12 mouse cellular contexts compared by ENCODE assay signal in genomic region chr10:115143641-115144040, GRCm38 (mm10). TPM values are rescaled to one million over a fixed set of nuclear protein-coding genes. Genes with fewer than 3 reads are reported as not detected.
DNase-seq lines count a peak whose midpoint lies in the region; ATAC-seq and TF ChIP-seq lines count a peak whose summit lies in the region.
"Had no signal": no experiment of that assay in that cellular context is flagged by ENCODE, and none has a peak within 500 bp of the region (broad histone marks: within the 10 kb centered on the region; RNA-seq: fewer than 3 reads in every experiment).

No protein-coding gene starts in this region.

- 47% methylated on average over 6 of the region's 6 CpGs for WGBS in kidney, postnatal 0 days
- 46% methylated on average over 6 of the region's 6 CpGs for WGBS in kidney, embryonic 16.5 days
- 47% methylated on average over 6 of the region's 6 CpGs for WGBS in embryonic facial prominence, embryonic 14.5 days
- 55% methylated on average over 6 of the region's 6 CpGs for WGBS in forebrain, embryonic 15.5 days

- no peaks in the 10 kb centered on the region for H3K9me3 ChIP-seq in kidney, postnatal 0 days (replicated peaks; ENCODE audit: low read length)
- no peaks in the 10 kb centered on the region for H3K9me3 ChIP-seq in kidney, embryonic 16.5 days (ENCODE audit: low read length)
- H3K9me3 ChIP-seq in ES-E14 (ENCODE audit: control insufficient read depth, insufficient read depth, low read depth, low read length), result no peaks in the 10 kb centered on the region
- no peaks in the 10 kb centered on the region for H3K9me3 ChIP-seq in embryonic facial prominence, embryonic 14.5 days (ENCODE audit: control insufficient read depth, low read length)
- H3K9me3 ChIP-seq in forebrain, embryonic 15.5 days, result no peaks in the 10 kb centered on the region
- H3K9me3 ChIP-seq: embryonic facial prominence, embryonic 12.5 days had no signal

- H3K9ac ChIP-seq in kidney, postnatal 0 days (ENCODE audit: low read depth, low read length), result no peak overlapping the region
- H3K9ac ChIP-seq in kidney, embryonic 16.5 days (replicated peaks; ENCODE audit: low read length), result no peak overlapping the region
- no peak overlapping the region for H3K9ac ChIP-seq in ES-E14 (ENCODE audit: insufficient read depth, low read depth, low read length, poor library complexity, severe bottlenecking)
- H3K9ac ChIP-seq in embryonic facial prominence, embryonic 14.5 days (ENCODE audit: low read depth, low read length), result no peak overlapping the region
- no peak overlapping the region for H3K9ac ChIP-seq in forebrain, embryonic 15.5 days (replicated peaks)
- H3K9ac ChIP-seq: embryonic facial prominence, embryonic 12.5 days had no signal

- no peaks in the 10 kb centered on the region for H3K4me1 ChIP-seq in kidney, postnatal 0 days (replicated peaks; ENCODE audit: insufficient read depth, low read length)
- no peaks in the 10 kb centered on the region for H3K4me1 ChIP-seq in kidney, embryonic 16.5 days (ENCODE audit: insufficient read depth, low read length)
- H3K4me1 ChIP-seq in ES-E14 (ENCODE audit: control insufficient read depth in 2 of 2, insufficient read depth in 2 of 2, low read length in 2 of 2, poor library complexity in 1 of 2), result no peaks in the 10 kb centered on the region
- no peaks in the 10 kb centered on the region for H3K4me1 ChIP-seq in embryonic facial prominence, embryonic 14.5 days (ENCODE audit: control insufficient read depth, insufficient read depth, low read length)
- no peaks in the 10 kb centered on the region for H3K4me1 ChIP-seq in forebrain, embryonic 15.5 days
- H3K4me1 ChIP-seq: embryonic facial prominence, embryonic 12.5 days had no signal

- H3K36me3 ChIP-seq in kidney, postnatal 0 days (ENCODE audit: insufficient read depth, low read length), result no peaks in the 10 kb centered on the region
- no peaks in the 10 kb centered on the region for H3K36me3 ChIP-seq in kidney, embryonic 16.5 days (ENCODE audit: insufficient read depth, low read length)
- H3K36me3 ChIP-seq in ES-E14 (ENCODE audit: control insufficient read depth, insufficient read depth, low read length, poor library complexity, severe bottlenecking), result no peaks in the 10 kb centered on the region
- no peaks in the 10 kb centered on the region for H3K36me3 ChIP-seq in embryonic facial prominence, embryonic 14.5 days (ENCODE audit: control insufficient read depth, insufficient read depth, low read length)
- no peaks in the 10 kb centered on the region for H3K36me3 ChIP-seq in forebrain, embryonic 15.5 days
- H3K36me3 ChIP-seq: embryonic facial prominence, embryonic 12.5 days had no signal

- no peak for ATAC-seq in kidney, postnatal 0 days (replicated peaks; ENCODE audit: low FRiP score, low read depth)
- no peak for ATAC-seq in kidney, embryonic 16.5 days (ENCODE audit: low FRiP score, low TSS enrichment)
- ATAC-seq in embryonic facial prominence, embryonic 14.5 days (ENCODE audit: low read depth), result no peak
- no peak for ATAC-seq in forebrain, embryonic 15.5 days (replicated peaks)

- no peaks in the 10 kb centered on the region for H3K27me3 ChIP-seq in kidney, postnatal 0 days (ENCODE audit: insufficient read depth, low read length)
- no peaks in the 10 kb centered on the region for H3K27me3 ChIP-seq in kidney, embryonic 16.5 days (ENCODE audit: insufficient read depth, low read length)
- no peaks in the 10 kb centered on the region for H3K27me3 ChIP-seq in embryonic facial prominence, embryonic 14.5 days (replicated peaks; ENCODE audit: control insufficient read depth, insufficient read depth, low read length)
- no peaks in the 10 kb centered on the region for H3K27me3 ChIP-seq in forebrain, embryonic 15.5 days
- H3K27me3 ChIP-seq: embryonic facial prominence, embryonic 12.5 days had no signal

- no peak for TF ChIP-seq CTCF in kidney, postnatal 0 days (IDR thresholded peaks at IDR 0.05; ENCODE audit: low read depth)
- no peak for TF ChIP-seq CTCF in layer of hippocampus, adult 2 months (conservative IDR thresholded peaks at IDR 0.05)

- in situ Hi-C loops in ES-E14 (cut with MboI; ENCODE audit: low sequenced_read_pairs in 2 of 2, unreplicated experiment in 2 of 2), result no loop called here

- H3K4me2 ChIP-seq in kidney, postnatal 0 days (ENCODE audit: low read length), result no peak overlapping the region
- no peak overlapping the region for H3K4me2 ChIP-seq in kidney, embryonic 16.5 days (replicated peaks; ENCODE audit: low read depth, low read length)
- H3K4me2 ChIP-seq in embryonic facial prominence, embryonic 14.5 days (ENCODE audit: low read depth, low read length), result no peak overlapping the region
- no peak overlapping the region for H3K4me2 ChIP-seq in forebrain, embryonic 15.5 days (replicated peaks)
- H3K4me2 ChIP-seq: embryonic facial prominence, embryonic 12.5 days had no signal

- DNase-seq in kidney, postnatal 0 days (ENCODE audit: low spot score), result peak; percentile 61
- peak; percentile 51 for DNase-seq in 3T3-L1 (ENCODE audit: low read depth, low spot score)
- DNase-seq in ES-E14 (ENCODE audit: low read depth, low spot score), result peak; percentile 48
- peak; percentile 76 for DNase-seq in embryonic facial prominence, embryonic 14.5 days (ENCODE audit: low spot score)
- no peak for DNase-seq in right cerebral cortex, postnatal 36 days (ENCODE audit: low spot score in 2 of 2)
- DNase-seq in layer of hippocampus, adult 2 months (ENCODE audit: low spot score in 2 of 2), result no peak

- H3K4me3 ChIP-seq in kidney, postnatal 0 days (replicated peaks; ENCODE audit: low read depth, low read length), result no peak overlapping the region
- H3K4me3 ChIP-seq in kidney, embryonic 16.5 days (ENCODE audit: low read length), result no peak overlapping the region
- no peak overlapping the region for H3K4me3 ChIP-seq in ES-E14 (ENCODE audit: insufficient read depth in 1 of 2, low read depth in 1 of 2, low read length in 2 of 2, poor library complexity in 1 of 2, severe bottlenecking in 1 of 2)
- no peak overlapping the region for H3K4me3 ChIP-seq in embryonic facial prominence, embryonic 14.5 days (ENCODE audit: low read depth, low read length)
- no peak overlapping the region for H3K4me3 ChIP-seq in forebrain, embryonic 15.5 days
- no peak overlapping the region for H3K4me3 ChIP-seq in layer of hippocampus, adult 2 months
- H3K4me3 ChIP-seq: embryonic facial prominence, embryonic 12.5 days had no signal

- H3K27ac ChIP-seq in kidney, postnatal 0 days, result no peak overlapping the region
- H3K27ac ChIP-seq in kidney, embryonic 16.5 days (ENCODE audit: low read length), result no peak overlapping the region
- no peak overlapping the region for H3K27ac ChIP-seq in ES-E14 (ENCODE audit: insufficient read depth, low read depth, low read length, poor library complexity, severe bottlenecking)
- no peak overlapping the region for H3K27ac ChIP-seq in embryonic facial prominence, embryonic 14.5 days (replicated peaks; ENCODE audit: low read depth, low read length)
- no peak overlapping the region for H3K27ac ChIP-seq in forebrain, embryonic 15.5 days (replicated peaks)
- H3K27ac ChIP-seq in layer of hippocampus, adult 2 months, result no peak overlapping the region
- H3K27ac ChIP-seq: embryonic facial prominence, embryonic 12.5 days had no signal

TF ChIP-seq in ES-E14, 5 proteins besides CTCF, POLR2A, EP300 and RAD21:
- no peak for TF ChIP-seq MAFK (IDR thresholded peaks at IDR 0.05; ENCODE audit: insufficient read depth, low read depth, low read length)
- no peak for TF ChIP-seq CHD2 (IDR thresholded peaks at IDR 0.05; ENCODE audit: low read depth, low read length)
- peak; percentile 35; the same call in 1 of the 2 replicates for TF ChIP-seq ZNF384 (IDR thresholded peaks at IDR 0.05; ENCODE audit: low read depth, low read length)
- no peak for TF ChIP-seq ZC3H11A (IDR thresholded peaks at IDR 0.05; ENCODE audit: borderline replicate concordance, low read depth, low read length)

RNA-seq across cellular contexts. Expression of gene Tph2, which starts 41.2 kb away (rescaled TPM):
- not detected in 2 replicates for polyA plus RNA-seq in kidney, postnatal 0 days (2015; fragmentation: Nextera tagmentation; extraction: Ambion mirVana)
- polyA plus RNA-seq in kidney, embryonic 16.5 days (2015; fragmentation: Nextera tagmentation; extraction: Ambion mirVana), result 0.06 TPM in 1 of 2 replicates, not detected in the other
- 0.16 and 0.18 TPM in 2 replicates for total RNA-seq in ES-E14 (2012; rRNA removed)
- 0.06 TPM in 1 of 2 replicates, not detected in the other for polyA plus RNA-seq in embryonic facial prominence, embryonic 14.5 days (2014; fragmentation: Nextera tagmentation; extraction: Ambion mirVana)
- 0.11 and 0.33 TPM in 2 replicates for polyA plus RNA-seq in forebrain, embryonic 15.5 days (2015; fragmentation: Nextera tagmentation; extraction: Ambion mirVana)
- under 1 TPM; 0.36 to 0.56 TPM for total RNA-seq in layer of hippocampus, adult 2 months (2021)
- total RNA-seq: hematopoietic stem cell, adult 5-6 weeks had no signal
- polyA plus RNA-seq: liver, embryonic 16.5 days; small intestine, adult 2 months had no signal

Comparison
In these comparisons a context has a peak if more than half of its experiments do, and no peak if none do; other contexts are left out.
1. DNase-seq: peak in kidney, postnatal 0 days (single experiment), 3T3-L1 (single experiment), ES-E14 (single experiment) and embryonic facial prominence, embryonic 14.5 days (single experiment); none in right cerebral cortex, postnatal 36 days (0 of 2) and layer of hippocampus, adult 2 months (0 of 2).